Mouse (Mus musculus) liver, embryonic 14.5 days (tissue): ENCODE data around the gene Zfp593. TPM values are rescaled to one million over a fixed set of nuclear protein-coding genes. Genes with fewer than 3 reads are reported as not detected.
A peak's percentile ranks its signal among the peaks of the same experiment; 100 is the strongest.

Experiments used
- ATAC-seq: fragments of 200-750 bp; cut with Nextera tagmentation; 2 replicates; pipeline ENCODE4 v1.8.0; 2017; ENCODE audit warnings: moderate number of reproducible peaks, mild to moderate bottlenecking, moderate library complexity; ENCODE audit not compliant: insufficient read depth
- DNase-seq, 3 experiments: peaks; one replicate each; pipeline ENCODE4 v3.0.0-alpha.2; 2012 to 2013; ENCODE audit warnings: low read depth in 3 of 3, low spot score in 3 of 3
- H3K27ac ChIP-seq: fragments of 300-500 bp; sonication (generic); 2 replicates; pipeline ENCODE4 v1.5.1; 2014; ENCODE audit warnings: moderate library complexity, mild to moderate bottlenecking, control low read depth, inconsistent platforms
- H3K27me3 ChIP-seq: fragments of 300-500 bp; sonication (generic); 2 replicates; pipeline ENCODE4 v1.6.1; 2014; ENCODE audit warnings: mild to moderate bottlenecking, low read length, moderate library complexity; ENCODE audit not compliant: control insufficient read depth, insufficient read depth
- H3K36me3 ChIP-seq: fragments of 300-500 bp; sonication (generic); replicated peaks from 2 replicates; pipeline ENCODE4 v1.6.1; 2014; ENCODE audit warnings: low read depth; ENCODE audit not compliant: control insufficient read depth, insufficient read depth
- H3K4me1 ChIP-seq, 2 experiments: fragments of 200-500 bp in 1 of 2; fragments of 300-500 bp in 1 of 2; sonication (generic) in 1 of 2; replicated peaks; 2 replicates each; pipeline ENCODE4 v1.6.1; 2012 to 2014; ENCODE audit warnings: antibody characterized with exemption in 1 of 2, inconsistent platforms in 1 of 2, low read length in 1 of 2; ENCODE audit not compliant: control insufficient read depth in 2 of 2, insufficient read depth in 2 of 2
- H3K4me2 ChIP-seq: fragments of 300-500 bp; sonication (generic); 2 replicates; pipeline ENCODE4 v1.6.1; 2014; ENCODE audit warnings: low read depth, mild to moderate bottlenecking, control low read depth, moderate library complexity
- H3K4me3 ChIP-seq, 2 experiments: fragments of 200-500 bp in 1 of 2; fragments of 300-500 bp in 1 of 2; sonication (generic) in 1 of 2; 2 replicates each; pipeline ENCODE4 v1.5.1; 2012 to 2014; ENCODE audit warnings: low read depth in 2 of 2, low read length in 2 of 2, mild to moderate bottlenecking in 2 of 2, control low read depth in 1 of 2, inconsistent platforms in 1 of 2, moderate library complexity in 1 of 2; ENCODE audit not compliant: insufficient read depth in 1 of 2
- H3K9ac ChIP-seq: fragments of 300-500 bp; sonication (generic); replicated peaks from 2 replicates; pipeline ENCODE4 v1.6.1; 2014; ENCODE audit warnings: mild to moderate bottlenecking, control low read depth, moderate library complexity
- H3K9me3 ChIP-seq: fragments of 300-500 bp; sonication (generic); 2 replicates; pipeline ENCODE4 v1.6.1; 2016; ENCODE audit warnings: low read length, mixed read lengths; ENCODE audit not compliant: control insufficient read depth
- CTCF ChIP-seq: IDR thresholded peaks from 2 replicates; pipeline ENCODE4 v1.5.1; 2016; ENCODE audit warnings: antibody characterized with exemption, low read depth, control low read depth
- EP300 ChIP-seq: IDR thresholded peaks from 2 replicates; pipeline ENCODE4 v1.6.1; 2016; ENCODE audit warnings: antibody characterized with exemption, low read depth
- WGBS: fragments of 180-500 bp; shearing (Covaris S2); extraction: QIAGEN DNeasy Blood & Tissue Kit; methylation state at CpG from one replicate; pipeline ENCODE4 v1.1.7; 2014; ENCODE audit not compliant: insufficient replicate concordance; 5-methylcytosine and 5-hydroxymethylcytosine counted together
- polyA plus RNA-seq, 2 experiments: library from polyadenylated mRNA; depleted of rRNA in 1 of 2; stranded (reverse) in 1 of 2; unstranded in 1 of 2; fragments of >200 nt; fragmentation: Nextera tagmentation in 1 of 2; extraction: Ambion mirVana in 1 of 2; gene quantifications; 2 replicates each; pipeline versions ENCODE4 v1.2.1 to v1.2.3; 2012 to 2014

Zfp593 gene
- polyA plus RNA-seq, 2 experiments = 6.4 to 7.1 TPM

DNA sequence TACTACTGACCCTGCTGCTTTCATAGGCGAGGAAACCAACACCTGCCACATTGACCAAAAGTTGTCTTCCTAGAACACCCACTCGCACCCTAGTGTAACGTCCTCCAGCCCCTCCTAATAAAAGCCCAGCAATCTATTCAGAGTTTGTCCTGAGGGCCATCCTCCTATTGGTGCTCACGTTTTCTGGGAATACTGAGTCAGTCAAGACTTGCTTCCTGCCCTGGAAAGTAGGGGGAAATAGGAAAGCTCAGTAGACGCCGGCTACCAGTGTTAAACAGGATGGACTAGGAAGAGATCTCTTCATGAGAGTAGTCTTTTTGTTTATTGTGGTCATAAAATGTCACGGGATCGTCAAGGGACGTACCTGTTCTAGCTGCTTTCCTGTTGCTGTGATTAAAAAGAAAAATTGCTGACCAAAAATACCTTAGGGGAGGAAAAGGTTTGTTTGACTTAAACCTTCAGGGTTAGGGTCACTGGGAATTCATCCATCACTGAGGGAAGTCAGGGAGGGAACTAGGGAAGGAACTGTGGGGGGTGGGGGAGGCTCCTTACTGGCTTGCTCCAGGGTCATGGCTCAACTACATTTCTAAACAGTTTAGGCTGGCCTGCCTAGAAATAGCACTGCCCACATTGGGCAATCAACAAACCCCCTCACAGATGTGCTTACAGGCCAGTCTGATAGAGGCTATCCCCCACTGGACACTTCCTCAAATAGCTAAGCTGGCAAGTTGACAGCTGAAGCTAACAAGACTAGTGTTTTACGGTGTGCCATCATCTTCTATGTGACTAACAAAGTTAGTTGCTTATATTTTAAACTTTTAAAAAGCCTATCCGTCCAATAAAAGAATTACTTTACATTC is 43.2 kb upstream of the Zfp593 start:
- Histone ChIP-seq H3K4me1 (peaks cover 21 to 29% of the 10 kb centered on the region in 2 experiments), H3K27me3 (no peaks in the 10 kb centered on the region), H3K9ac (peak overlapping the region; percentile 85), H3K9me3 (no peaks in the 10 kb centered on the region), H3K27ac (no peak overlapping the region; the same call in 1 of the 2 replicates), H3K4me2 (peak overlapping the region; percentile 83), H3K4me3 (peak overlapping the region; percentile 81 to 97), H3K36me3 (peaks cover 8% of the 10 kb centered on the region)
- WGBS = 32% methylated on average over 11 of the region's 11 CpGs
- DNase-seq (no peak), ATAC-seq (no peak)
- TF ChIP-seq CTCF = no peak
- TF ChIP-seq EP300 = no peak

DNA sequence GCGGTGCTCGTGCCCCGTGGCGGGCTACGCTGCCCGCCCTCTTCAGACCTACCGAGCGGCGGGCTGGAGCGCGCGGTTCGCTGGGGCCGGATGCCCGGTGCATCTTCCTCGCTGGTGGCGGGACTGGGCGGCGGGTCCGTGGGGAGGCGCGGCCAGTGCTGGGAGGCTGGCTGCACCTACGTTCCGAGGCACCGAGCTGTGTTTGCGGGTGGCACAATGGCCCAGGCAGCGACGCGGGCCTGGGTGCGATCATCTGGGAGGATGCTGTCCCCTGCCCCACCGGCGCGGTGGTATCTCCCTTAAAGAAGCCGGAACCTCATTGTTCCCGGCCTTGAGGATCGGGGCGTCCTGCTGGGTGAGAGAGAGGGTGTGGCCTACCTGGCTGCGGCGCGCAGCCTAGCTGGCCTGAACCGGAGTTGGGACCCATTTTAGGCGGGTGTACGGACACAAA is 42.2 kb upstream of the Zfp593 start, which contains the start of gene Pdik1l:
Gene Pdik1l, minus strand, starts transcription at position 321 of the 451 bp plus-strand sequence.
- Histone ChIP-seq H3K36me3 (peaks cover 18% of the 10 kb centered on the region), H3K27ac (peak within 1 kb of the TSS; percentile 71), H3K4me1 (peaks cover 21 to 29% of the 10 kb centered on the region in 2 experiments), H3K27me3 (no peaks in the 10 kb centered on the region), H3K9ac (peak within 1 kb of the TSS; percentile 99), H3K4me2 (peak within 1 kb of the TSS; percentile 83), H3K4me3 (peak within 1 kb of the TSS; percentile 87 to 97), H3K9me3 (no peaks in the 10 kb centered on the region)
- under 1% methylated on average over 43 of the region's 43 CpGs for WGBS
- TF ChIP-seq EP300 (no peak), CTCF (no peak; the same call in 1 of the 2 replicates)
- ATAC-seq (peak; percentile 75), DNase-seq (peak; percentile 68 to 78 (median 71))

DNA sequence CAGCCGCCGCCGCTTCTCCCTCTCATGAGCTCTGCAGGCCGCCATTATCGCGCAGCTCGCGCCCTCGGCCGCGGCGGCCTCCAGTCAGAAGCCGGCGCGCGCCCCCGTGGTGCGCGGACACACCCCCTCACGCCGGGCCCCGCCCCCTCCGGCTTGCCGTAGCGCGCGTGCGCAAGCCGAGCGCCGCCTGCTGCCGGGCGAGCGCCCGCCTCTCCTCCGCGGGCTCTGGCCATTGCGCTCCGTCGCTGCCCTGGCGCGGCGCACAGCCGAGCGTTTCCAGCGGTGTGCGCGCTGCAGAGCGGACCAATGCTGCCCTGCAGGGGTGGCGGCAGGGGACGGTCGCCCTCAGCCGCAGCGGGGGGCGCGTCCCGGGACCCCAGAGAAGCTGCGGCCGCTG is 41.8 kb upstream of the Zfp593 start:
- TF ChIP-seq EP300 (no peak), CTCF (peak; percentile 27; the same call in 1 of the 2 replicates)
- ATAC-seq (peak; percentile 89), DNase-seq (peak; percentile 80 to 83 (median 81))
- no peaks in the 10 kb centered on the region for H3K9me3 ChIP-seq
- peak overlapping the region; percentile 83 for H3K4me2 ChIP-seq
- H3K4me1 ChIP-seq = peaks cover 21 to 29% of the 10 kb centered on the region in 2 experiments
- H3K27me3 ChIP-seq = no peaks in the 10 kb centered on the region
- peak overlapping the region; percentile 71 for H3K27ac ChIP-seq
- peak overlapping the region; percentile 99 for H3K9ac ChIP-seq
- H3K36me3 ChIP-seq = peaks cover 21% of the 10 kb centered on the region
- peak overlapping the region; percentile 87 to 97 for H3K4me3 ChIP-seq
- WGBS = under 1% methylated on average over 59 of the region's 59 CpGs

DNA sequence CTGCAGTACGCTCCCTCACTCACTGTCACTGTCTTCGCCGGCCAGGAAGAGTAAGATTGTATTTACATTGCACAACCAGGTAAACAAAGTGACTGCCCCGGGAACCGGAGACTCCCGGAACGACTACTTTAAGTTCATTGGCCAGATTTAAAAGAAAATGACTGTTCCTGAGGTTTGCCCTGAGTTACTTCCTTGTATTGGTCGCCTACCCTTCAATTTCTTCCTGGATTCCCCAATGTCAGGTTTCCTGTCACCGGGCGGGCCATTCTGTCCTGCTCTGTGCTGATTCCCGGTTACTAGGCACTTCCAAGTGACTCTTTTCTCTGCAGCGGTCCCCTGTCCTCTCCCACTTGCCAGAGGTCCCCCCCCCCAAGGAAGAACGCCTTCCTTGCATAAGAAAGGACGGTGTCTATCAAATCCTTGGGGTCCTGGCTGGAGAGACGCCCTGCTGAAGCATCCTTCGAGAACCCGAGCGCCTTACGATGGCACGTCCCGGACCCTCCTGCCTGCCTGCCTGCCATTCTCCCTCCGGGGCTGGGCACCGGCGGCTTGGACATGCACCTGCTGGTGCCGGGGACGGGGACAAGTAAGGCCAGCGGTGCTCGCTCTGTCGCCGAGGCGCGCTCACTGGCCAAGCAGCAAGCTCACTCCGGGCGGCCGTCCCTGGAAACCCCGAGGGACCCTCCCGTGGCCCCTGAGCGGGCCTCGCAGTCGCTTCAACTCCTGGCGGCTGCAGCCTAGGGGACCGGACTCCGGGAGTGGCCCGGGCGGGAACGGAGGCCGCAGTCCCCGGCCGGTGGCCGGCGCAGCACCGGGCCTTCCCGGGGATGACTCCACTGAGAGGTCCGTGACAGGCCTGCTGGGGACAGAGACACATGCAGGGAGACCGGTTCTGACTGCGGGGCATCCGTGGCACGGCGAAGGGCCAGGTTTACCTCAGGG is 41.1 kb upstream of the Zfp593 start:
- no peaks in the 10 kb centered on the region for H3K9me3 ChIP-seq
- DNase-seq = no peak
- no peak for TF ChIP-seq EP300
- TF ChIP-seq CTCF = no peak
- peak overlapping the region; percentile 71 for H3K27ac ChIP-seq
- WGBS = 1% methylated on average over 55 of the region's 59 CpGs
- peaks cover 27% of the 10 kb centered on the region for H3K36me3 ChIP-seq
- peak overlapping the region; percentile 83 for H3K4me2 ChIP-seq
- H3K27me3 ChIP-seq = no peaks in the 10 kb centered on the region
- peak; percentile 34 for ATAC-seq
- H3K4me3 ChIP-seq = peak overlapping the region; percentile 87 to 97
- peak overlapping the region; percentile 99 for H3K9ac ChIP-seq
- peaks cover 21 to 29% of the 10 kb centered on the region in 2 experiments for H3K4me1 ChIP-seq
